Mouse (Mus musculus) bone marrow, adult 2 months (tissue): ENCODE data around the gene Gpn2.

Experiments used
- CTCF ChIP-seq: fragments of 200-500 bp; IDR thresholded peaks from 2 replicates; pipeline ENCODE4 v1.5.1; 2011; ENCODE audit warnings: low read length, control low read depth; ENCODE audit not compliant: control insufficient read depth, insufficient read depth
- POLR2A ChIP-seq: fragments of 200-500 bp; IDR thresholded peaks from 2 replicates; pipeline ENCODE4 v1.6.1; 2011; ENCODE audit warnings: low read depth, mild to moderate bottlenecking, control low read depth, low read length, borderline replicate concordance; ENCODE audit not compliant: control insufficient read depth

DNA sequence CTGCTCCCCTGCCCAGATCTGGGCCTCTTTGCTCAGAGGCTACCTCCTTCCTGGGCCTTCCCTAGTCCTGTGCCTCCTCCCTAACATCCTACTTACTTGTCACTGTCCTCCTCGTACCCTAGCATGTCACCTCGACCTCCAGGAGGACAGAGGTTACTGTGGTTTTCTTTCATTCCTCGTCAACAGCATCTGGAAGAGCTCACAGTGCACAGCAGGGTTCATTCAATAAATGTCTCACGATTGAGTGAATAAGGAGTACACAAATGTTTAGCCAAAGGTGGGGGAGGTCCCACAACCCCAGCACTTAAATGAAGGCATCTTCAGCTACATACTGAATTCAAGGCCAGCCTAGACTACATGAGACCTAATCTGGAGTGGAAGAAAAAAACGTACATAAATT, 42.1 kb downstream of the Gpn2 start:
- TF ChIP-seq CTCF = no peak
- no peak for TF ChIP-seq POLR2A
